Mouse (Mus musculus) urinary bladder, adult 18-20 months (tissue): ENCODE results near the gene Atg7.
A peak's percentile ranks its signal among the peaks of the same experiment; 100 is the strongest.

Source experiments
- DNase-seq, 2 experiments: peaks; one replicate each; pipeline ENCODE4 v3.0.0; 2022; ENCODE audit warnings: low spot score in 2 of 2, mixed read lengths in 2 of 2

The Atg7 gene

GRCm38 (mm10) chr6:114852739-114853138 lies 209.8 kb downstream of the Atg7 start:
- DNase-seq: no peak

- no peak for DNase-seq
These were observed 211.5 kb downstream of the Atg7 start for GRCm38 (mm10) chr6:114854368-114854767.

GRCm38 (mm10) chr6:114855644-114856043 lies 212.7 kb downstream of the Atg7 start:
- DNase-seq: no peak

- DNase-seq: no peak
These were observed 213.6 kb downstream of the Atg7 start for GRCm38 (mm10) chr6:114856501-114856900.

- DNase-seq: no peak
These were observed 215.3 kb downstream of the Atg7 start for GRCm38 (mm10) chr6:114857996-114858721.

- no peak for DNase-seq
These were observed 215.8 kb downstream of the Atg7 start for GRCm38 (mm10) chr6:114858722-114859053.

GRCm38 (mm10) chr6:114860677-114861568 lies 218.0 kb downstream of the Atg7 start:
- peak in 1 of 2 experiments; percentile 62 for DNase-seq

GRCm38 (mm10) chr6:114861591-114861990 lies 218.7 kb downstream of the Atg7 start:
- no peak for DNase-seq

- DNase-seq: no peak
These were observed 219.1 kb downstream of the Atg7 start for GRCm38 (mm10) chr6:114862046-114862445.

- no peak for DNase-seq
These were observed 220.6 kb downstream of the Atg7 start for GRCm38 (mm10) chr6:114863501-114863900.

- DNase-seq: no peak
These were observed 221.5 kb downstream of the Atg7 start for GRCm38 (mm10) chr6:114864421-114864820.

GRCm38 (mm10) chr6:114866078-114866477 lies 223.2 kb downstream of the Atg7 start:
- no peak for DNase-seq

- DNase-seq: no peak
These were observed 223.7 kb downstream of the Atg7 start for GRCm38 (mm10) chr6:114866619-114867018.

- no peak for DNase-seq
These were observed 225.8 kb downstream of the Atg7 start for GRCm38 (mm10) chr6:114868656-114869055.

- DNase-seq: no peak
These were observed 226.7 kb downstream of the Atg7 start for GRCm38 (mm10) chr6:114869501-114870076.

GRCm38 (mm10) chr6:114871010-114871660 lies 228.2 kb downstream of the Atg7 start:
- DNase-seq: no peak

- no peak for DNase-seq
These were observed 230.9 kb downstream of the Atg7 start for GRCm38 (mm10) chr6:114873808-114874137.

- no peak for DNase-seq
These were observed 231.4 kb downstream of the Atg7 start for GRCm38 (mm10) chr6:114874138-114874928.

GRCm38 (mm10) chr6:114875018-114875558 lies 232.2 kb downstream of the Atg7 start:
- peak; percentile 89 for DNase-seq

GRCm38 (mm10) chr6:114876033-114876432 lies 233.1 kb downstream of the Atg7 start:
- DNase-seq: no peak

GRCm38 (mm10) chr6:114876546-114876945 lies 233.6 kb downstream of the Atg7 start:
- DNase-seq: no peak
